Mouse (Mus musculus) colon, adult 2 months (tissue): Measurements from ENCODE around the gene H2al1m. TPM values are rescaled to one million over a fixed set of nuclear protein-coding genes. Genes with fewer than 3 reads are reported as not detected.

ENCODE experiments used
- polyA plus RNA-seq: library from polyadenylated mRNA; depleted of rRNA; stranded (reverse); fragments of >200 nt; gene quantifications from 2 replicates; pipeline ENCODE4 v1.2.3, GENCODE M21; 2012; rRNA removed

The H2al1m gene
- 1.2 TPM in 1 of 2 replicates, not detected in the other for polyA plus RNA-seq

GRCm38 (mm10) chrX:9283464-9283863 lies at the start of gene H2al1m:
Gene H2al1m, plus strand, starts transcription at chrX:9283764.

GRCm38 (mm10) chrX:9256766-9257165 lies 26.8 kb upstream of the H2al1m start, which contains the start of gene Gm14862:
Gene Gm14862, minus strand, starts transcription at chrX:9256899.

GRCm38 (mm10) chrX:9272460-9273361 lies 10.9 kb upstream of the H2al1m start, which contains the start of gene Xk:
Gene Xk, plus strand, starts transcription at chrX:9272756.

Other genes starting within 250 kb of the H2al1m start
- gene Fthl17f, start 220.7 kb upstream of the H2al1m start, polyA plus RNA-seq, result not detected in 2 replicates
- gene 4930402K13Rik, start 179.2 kb upstream of the H2al1m start, polyA plus RNA-seq, result not detected in 2 replicates
- gene Lancl3, start 83.9 kb upstream of the H2al1m start, polyA plus RNA-seq, result 1.4 and 1.5 TPM in 2 replicates
- not detected in 2 replicates for gene Gm14862, start 26.9 kb upstream of the H2al1m start, polyA plus RNA-seq
- gene Xk, start 11.0 kb upstream of the H2al1m start, polyA plus RNA-seq, result 7.8 and 8.0 TPM in 2 replicates
- gene H2al1k, start 66.9 kb downstream of the H2al1m start, polyA plus RNA-seq, result not detected in 2 replicates
- gene Cybb, start 204.0 kb downstream of the H2al1m start, polyA plus RNA-seq, result 0.47 and 0.58 TPM in 2 replicates